Mouse (Mus musculus) cerebellum, postnatal 25 days (tissue): ENCODE measurements around the gene Tmem41a.
"Not testable (repeated sequence)": the region's sequence is repeated elsewhere in the genome, so short reads cannot be mapped to it uniquely, and the experiment has no call there.

Source experiments
- DNase-seq, 2 experiments: peaks; one replicate each; pipeline ENCODE4 v3.0.0; 2021; ENCODE audit warnings: mixed read lengths in 2 of 2

Tmem41a gene

GRCm38 (mm10) chr16:21946761-21947715 lies at the start of gene Tmem41a:
TSS of gene Tmem41a (minus strand) at chr16:21947552.
- DNase-seq, result peak; percentile 93 to 97

GRCm38 (mm10) chr16:21996402-21996801 lies 49.0 kb upstream of the Tmem41a start:
- DNase-seq, result no peak

GRCm38 (mm10) chr16:21995304-21995703 lies 48.0 kb upstream of the Tmem41a start, which contains the start of gene Liph:
TSS of gene Liph (minus strand) at chr16:21995663.
- peak in 1 of 2 experiments; percentile 8 for DNase-seq

GRCm38 (mm10) chr16:21991774-21992173 lies 44.4 kb upstream of the Tmem41a start:
- no peak for DNase-seq

- not testable (repeated sequence) for DNase-seq
Observed at GRCm38 (mm10) chr16:21990893-21991292, 43.5 kb upstream of the Tmem41a start.

- DNase-seq, result no peak
Observed at GRCm38 (mm10) chr16:21987956-21988355, 40.6 kb upstream of the Tmem41a start.

- no peak for DNase-seq
Observed at GRCm38 (mm10) chr16:21986191-21986590, 38.8 kb upstream of the Tmem41a start.

- DNase-seq, result no peak
Observed at GRCm38 (mm10) chr16:21984091-21984490, 36.7 kb upstream of the Tmem41a start.

- DNase-seq, result no peak
Observed at GRCm38 (mm10) chr16:21983581-21983980, 36.2 kb upstream of the Tmem41a start.

- DNase-seq, result no peak
Observed at GRCm38 (mm10) chr16:21983146-21983545, 35.8 kb upstream of the Tmem41a start.

- DNase-seq, result no peak
Observed at GRCm38 (mm10) chr16:21977347-21977746, 30.0 kb upstream of the Tmem41a start.

GRCm38 (mm10) chr16:21976203-21976602 lies 28.9 kb upstream of the Tmem41a start:
- DNase-seq, result peak; percentile 8 to 10

- DNase-seq, result no peak
Observed at GRCm38 (mm10) chr16:21971446-21971845, 24.1 kb upstream of the Tmem41a start.

- no peak for DNase-seq
Observed at GRCm38 (mm10) chr16:21970536-21970935, 23.2 kb upstream of the Tmem41a start.

GRCm38 (mm10) chr16:21969874-21970273 lies 22.5 kb upstream of the Tmem41a start:
- DNase-seq, result no peak

- no peak for DNase-seq
Observed at GRCm38 (mm10) chr16:21965576-21965975, 18.2 kb upstream of the Tmem41a start.

GRCm38 (mm10) chr16:21955591-21955990 lies 8.2 kb upstream of the Tmem41a start:
- DNase-seq, result no peak

GRCm38 (mm10) chr16:21928471-21928870 lies 18.9 kb downstream of the Tmem41a start:
- no peak for DNase-seq

- peak; percentile 50 to 62 for DNase-seq
Observed at GRCm38 (mm10) chr16:21916681-21917080, 30.7 kb downstream of the Tmem41a start.

GRCm38 (mm10) chr16:21913347-21913746 lies 34.0 kb downstream of the Tmem41a start:
- no peak for DNase-seq

- not testable (repeated sequence) for DNase-seq
Observed at GRCm38 (mm10) chr16:21908906-21909305, 38.4 kb downstream of the Tmem41a start.

GRCm38 (mm10) chr16:21906902-21907301 lies 40.5 kb downstream of the Tmem41a start:
- DNase-seq, result no peak

- DNase-seq, result no peak
Observed at GRCm38 (mm10) chr16:21905996-21906395, 41.4 kb downstream of the Tmem41a start.

- no peak for DNase-seq
Observed at GRCm38 (mm10) chr16:21904636-21905035, 42.7 kb downstream of the Tmem41a start.
